Mouse (Mus musculus) R1 (cell line): ENCODE measurements at regions not wholly inside any gene's neighbourhood (a gene's known extent, or its start where the extent isn't known, plus 50 kb on each side); places are given as distances from the start of the nearest gene placed in this dataset.
A peak's percentile ranks its signal among the peaks of the same experiment; 100 is the strongest.

Source experiments
- DNase-seq: peaks from one replicate; pipeline ENCODE4 v3.0.0-alpha.2; 2018; ENCODE audit warnings: low read depth, low spot score

DNA sequence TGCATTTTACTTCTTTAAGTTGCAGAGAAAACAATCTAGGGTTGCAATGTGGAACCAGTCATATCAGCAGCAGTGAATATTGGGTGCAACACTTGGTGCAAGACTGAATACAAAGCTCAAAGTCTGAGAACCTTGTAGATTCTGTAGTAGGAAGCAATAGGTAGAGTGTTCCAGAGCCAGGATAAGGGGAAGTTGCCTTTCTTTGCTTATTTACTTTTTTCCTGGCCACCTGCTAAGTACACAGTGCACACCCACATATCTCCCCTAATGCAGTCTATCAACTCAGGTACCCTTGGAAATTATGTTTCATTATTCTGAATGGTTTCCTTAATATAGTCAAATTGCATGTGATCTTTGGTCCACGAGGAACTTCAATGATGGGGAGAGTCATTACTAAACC, 464.9 kb downstream of the Inhba start:
- DNase-seq, result no peak

DNA sequence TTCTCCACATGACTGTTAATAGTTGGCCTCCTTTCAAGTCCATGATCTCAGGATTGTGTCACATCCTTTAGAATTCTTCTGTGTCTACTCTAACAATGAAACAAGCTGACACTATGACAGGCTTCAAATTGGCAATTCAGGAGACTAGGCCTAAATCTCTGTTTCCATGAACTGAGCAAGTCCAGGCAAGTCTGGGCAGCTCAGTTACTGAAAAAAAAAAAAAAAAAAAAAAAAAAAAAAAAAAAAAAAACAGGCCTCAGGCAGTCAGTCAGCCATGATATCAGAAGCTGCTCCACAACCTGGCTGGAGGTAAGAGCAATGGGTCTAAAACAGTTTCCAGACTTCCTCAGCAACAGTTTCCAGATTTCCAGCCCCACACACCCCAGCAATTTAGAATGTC, 475.6 kb downstream of the Inhba start:
- DNase-seq, result no peak

DNA sequence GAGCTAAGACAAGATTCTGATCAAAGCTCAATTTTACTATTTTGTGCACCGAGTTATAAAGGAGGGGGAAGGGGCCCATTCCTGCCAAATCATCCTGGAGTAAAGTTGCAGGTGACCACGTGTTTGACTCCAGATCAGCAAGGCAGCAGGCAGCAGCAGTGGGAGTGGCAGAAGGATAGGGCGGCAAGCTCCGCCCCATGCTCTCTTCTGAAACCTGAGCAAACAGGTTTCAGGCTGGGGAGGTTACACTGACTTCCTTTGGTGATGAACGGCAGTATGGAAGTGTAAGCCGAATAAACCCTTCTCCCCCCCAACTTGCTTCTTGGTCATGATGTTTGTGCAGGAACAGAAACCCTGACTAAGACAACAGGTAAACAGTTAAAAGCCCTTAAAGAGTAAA, 479.0 kb downstream of the Inhba start:
- DNase-seq, result peak; percentile 48

DNA sequence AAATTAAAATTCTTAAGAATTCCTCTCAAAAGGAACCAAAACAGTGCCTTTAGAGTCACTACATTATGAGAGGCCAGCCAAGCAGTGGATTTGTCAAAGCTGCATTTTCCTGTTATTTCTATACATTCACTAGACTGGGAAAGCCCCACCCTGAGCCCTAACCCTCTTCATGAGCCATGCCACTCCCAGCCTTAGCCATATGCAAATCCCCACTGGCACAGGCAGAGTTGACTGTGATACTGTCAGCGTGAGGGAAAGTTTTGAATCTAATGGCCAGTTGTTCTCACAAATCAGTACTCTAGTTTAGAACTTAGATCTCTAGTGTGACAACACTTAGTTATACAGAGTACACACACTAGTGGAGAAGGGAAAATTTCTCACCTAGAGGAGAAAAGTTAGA, 486.4 kb downstream of the Inhba start:
- no peak for DNase-seq

DNA sequence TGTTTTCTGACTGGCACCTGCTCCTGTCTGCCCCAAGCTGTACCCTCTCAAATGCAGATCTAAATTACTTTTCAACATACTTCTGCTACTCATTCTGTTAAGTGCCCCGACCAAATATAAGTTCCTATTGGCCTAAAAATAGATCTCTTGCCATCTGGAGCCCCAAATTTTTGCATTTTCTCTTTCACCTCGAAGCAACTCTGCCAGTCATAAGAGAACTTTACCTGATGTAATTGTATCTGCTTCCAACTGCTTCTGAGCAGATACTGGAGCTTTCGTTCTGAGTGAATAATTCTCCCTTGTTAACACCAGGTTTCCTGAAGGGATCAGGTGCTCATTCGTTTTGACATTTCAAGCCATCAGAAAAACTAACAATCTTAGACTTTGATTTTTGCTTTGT, 501.2 kb downstream of the Inhba start:
- no peak for DNase-seq

DNA sequence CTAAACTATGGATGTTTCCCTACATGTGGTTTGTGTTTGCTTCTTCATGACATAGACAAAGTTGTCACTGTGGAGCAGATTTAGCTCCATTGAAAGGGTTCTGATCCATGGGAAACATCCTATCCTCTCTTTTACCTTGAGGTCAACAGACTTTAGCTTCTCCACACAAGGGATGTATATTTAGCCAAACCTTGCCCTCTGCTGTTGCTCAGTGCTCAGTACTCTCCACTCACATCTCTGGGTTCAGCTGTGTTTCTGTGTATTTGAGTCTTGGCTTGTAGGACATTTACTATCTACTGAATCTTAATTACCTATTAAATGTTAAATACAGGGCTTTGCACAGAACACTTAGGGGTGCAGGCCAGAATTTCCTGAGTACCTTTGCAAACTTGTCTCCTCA, 503.5 kb downstream of the Inhba start:
- DNase-seq, result no peak

DNA sequence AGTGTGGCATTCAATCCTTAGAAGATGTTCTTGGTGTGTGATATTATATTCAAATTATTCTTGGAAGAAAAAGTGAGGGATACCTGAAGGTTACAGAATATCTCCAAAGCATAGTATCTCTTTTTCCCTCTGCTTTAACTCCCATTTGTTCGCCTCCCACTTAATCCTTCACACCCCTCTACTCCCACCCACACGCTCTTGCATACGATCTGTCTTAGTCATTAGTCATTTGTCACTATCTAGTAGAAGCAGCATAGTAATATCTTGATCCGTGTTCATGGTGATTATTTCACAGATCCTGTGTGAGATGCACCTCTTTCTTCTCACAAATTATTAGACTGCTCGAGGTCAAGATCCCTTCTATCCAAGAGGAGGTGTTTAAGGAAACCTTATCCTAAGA, 517.4 kb downstream of the Inhba start:
- DNase-seq, result no peak

DNA sequence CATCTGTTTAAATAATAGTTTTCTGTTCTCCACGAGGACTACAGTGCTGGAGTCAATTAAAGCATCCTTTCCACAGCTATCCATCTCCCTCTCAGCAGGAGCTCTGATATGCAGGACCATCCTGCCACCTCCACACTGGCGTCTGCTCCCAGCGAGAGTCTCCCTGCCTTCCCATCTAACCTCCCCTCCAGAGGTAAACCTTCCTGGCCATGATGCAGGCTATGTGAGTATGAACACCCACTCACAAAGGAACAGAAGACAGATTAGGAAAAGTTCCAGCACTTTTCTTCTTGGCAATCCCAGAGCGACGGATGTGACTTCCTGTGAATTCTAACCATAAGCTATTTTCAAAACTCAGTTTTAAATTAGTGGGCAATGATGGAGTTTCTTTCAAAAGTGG, 532.1 kb downstream of the Inhba start:
- DNase-seq, result no peak

DNA sequence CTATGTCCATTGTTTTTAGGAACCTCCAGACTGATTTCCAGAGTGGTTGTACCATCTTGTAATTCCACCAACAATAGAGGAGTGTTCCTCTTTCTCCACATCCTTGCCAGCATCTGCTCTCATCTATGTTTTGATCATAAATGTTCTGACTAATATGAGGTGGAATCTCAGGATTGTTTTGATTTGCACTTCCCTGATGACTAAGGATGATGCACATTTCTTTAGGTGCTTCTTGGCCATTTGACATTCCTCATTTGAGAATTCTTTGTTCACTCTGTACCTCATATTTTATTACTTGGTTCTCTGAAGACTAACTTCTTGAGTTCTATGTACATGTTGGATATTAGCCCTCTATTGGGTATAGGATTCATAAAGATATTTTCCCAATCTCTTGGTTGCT, 538.4 kb downstream of the Inhba start:
- no peak for DNase-seq

DNA sequence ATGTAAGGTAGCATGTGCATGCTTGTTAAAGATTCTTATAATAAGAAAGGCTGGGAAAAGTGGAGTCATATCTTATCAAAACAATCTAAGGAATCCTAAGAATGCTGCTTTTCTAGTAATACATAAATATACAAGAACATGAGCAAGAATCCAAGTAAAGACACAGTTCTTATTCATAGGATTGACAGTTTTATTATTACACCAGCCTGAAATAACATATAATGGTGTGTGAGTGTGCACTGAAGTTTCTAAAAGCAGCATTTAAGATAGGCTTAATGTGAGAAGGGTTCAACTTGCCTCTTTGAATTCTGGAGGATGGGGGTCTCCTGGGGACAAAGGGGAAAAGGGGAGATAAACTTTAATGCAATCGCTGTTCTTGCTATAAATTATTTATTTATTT, 553.3 kb downstream of the Inhba start:
- no peak for DNase-seq

DNA sequence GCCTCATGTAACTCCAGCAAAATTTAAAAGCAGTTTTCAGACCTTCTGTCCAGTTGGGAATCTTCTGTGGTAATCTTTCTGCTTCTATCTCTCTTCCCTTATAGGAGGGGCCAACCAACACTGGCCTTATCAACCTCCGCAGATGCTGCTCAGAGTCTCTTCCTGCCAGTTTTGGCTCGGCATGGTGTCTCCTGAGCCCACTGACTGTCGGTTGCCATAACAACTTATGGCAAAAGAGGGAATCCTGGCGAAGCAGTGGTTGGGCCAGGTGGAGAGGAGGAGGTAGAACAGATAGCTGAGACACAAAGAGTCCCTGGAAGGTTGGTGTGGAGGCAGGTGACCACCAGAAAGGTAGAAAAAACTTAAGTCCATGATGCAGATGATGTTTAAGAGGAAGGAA, 562.4 kb downstream of the Inhba start:
- no peak for DNase-seq

DNA sequence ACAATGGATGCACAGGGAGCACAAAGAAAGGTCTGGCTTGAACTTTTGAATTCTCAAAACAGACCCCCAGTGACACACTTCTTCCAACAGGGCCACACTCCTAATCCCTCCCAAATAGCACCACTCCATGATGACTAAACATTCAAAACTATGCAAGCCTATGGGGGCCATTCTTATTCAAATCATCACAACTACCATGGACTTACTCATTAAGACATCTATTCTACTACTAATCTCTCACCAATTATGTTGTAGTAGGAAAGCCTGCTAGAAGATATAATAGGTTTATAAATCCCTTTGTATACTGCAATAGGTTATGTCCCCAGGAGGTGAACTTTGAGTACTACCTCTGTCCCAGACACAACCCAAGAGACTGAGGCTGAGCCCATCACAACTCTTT, 574.6 kb downstream of the Inhba start:
- peak; percentile 25 for DNase-seq

DNA sequence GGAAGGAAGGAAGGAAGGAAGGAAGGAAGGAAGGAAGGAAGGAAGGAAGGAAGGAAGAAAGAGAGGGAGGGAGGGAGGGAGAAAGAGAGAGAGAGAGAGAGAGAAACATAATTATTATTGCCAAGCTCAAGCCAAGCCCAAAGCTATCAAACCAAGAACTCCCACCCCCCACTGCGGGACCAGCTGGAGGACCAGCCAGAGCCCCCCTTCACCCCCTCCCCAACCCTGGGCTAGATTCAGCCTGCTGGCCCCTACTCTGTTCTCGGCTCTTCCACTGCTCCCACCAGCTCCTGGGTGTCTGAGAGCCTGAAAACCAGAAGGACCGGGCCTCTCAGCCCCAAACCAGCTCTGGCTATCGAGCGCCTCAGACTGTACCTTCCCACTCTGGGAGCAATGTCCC, 608.1 kb downstream of the Inhba start:
- DNase-seq, result no peak

DNA sequence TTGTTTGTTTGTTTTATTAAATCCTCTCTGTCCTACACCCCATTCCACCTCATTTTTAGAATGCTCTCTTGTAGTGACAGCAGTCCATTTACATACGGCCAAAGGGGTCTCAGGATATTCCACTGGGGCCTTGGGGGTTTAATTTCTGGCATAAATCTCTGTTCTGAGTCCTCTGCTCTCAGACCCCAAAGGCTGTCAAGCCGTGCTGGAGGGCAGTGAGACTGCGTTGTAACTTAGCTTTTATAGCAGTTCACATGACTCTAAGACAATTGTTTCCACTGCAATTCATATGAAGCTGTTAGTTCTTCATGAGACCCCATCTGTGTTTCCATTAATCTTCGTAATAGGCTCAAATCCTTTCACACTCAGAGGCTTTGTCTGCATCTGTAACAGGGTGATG, 614.9 kb downstream of the Inhba start:
- DNase-seq, result no peak

DNA sequence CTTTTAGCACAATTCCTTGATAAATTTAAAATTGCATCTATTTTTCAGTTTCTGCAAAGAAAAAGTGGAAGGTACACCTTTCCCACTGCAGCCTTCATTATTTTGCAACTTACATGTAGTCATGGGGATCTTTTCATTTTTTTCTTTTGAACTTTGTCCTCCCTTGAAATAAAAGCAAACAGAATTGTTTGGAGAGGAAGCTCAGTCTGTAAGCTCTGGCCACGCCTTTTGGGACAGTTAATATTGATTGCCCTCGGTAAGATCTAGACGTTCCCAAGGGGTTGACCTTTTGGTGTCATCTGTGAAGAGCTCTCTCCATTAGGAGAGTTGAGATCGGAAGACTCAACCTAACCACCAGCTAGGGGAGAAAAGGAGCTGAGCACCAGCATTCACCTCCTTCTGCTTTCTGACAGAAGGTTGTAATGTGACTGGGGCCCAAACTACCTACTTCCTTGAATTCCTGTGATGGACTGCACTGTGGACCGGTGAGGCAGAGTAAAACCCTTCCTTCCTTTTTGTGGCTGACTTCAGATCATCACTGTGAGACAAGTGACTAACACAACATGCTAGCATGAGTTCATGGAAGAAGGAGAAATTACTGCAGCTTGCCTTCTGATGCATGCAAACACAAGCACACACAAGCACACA, 621.9 kb downstream of the Inhba start:
- no peak for DNase-seq

DNA sequence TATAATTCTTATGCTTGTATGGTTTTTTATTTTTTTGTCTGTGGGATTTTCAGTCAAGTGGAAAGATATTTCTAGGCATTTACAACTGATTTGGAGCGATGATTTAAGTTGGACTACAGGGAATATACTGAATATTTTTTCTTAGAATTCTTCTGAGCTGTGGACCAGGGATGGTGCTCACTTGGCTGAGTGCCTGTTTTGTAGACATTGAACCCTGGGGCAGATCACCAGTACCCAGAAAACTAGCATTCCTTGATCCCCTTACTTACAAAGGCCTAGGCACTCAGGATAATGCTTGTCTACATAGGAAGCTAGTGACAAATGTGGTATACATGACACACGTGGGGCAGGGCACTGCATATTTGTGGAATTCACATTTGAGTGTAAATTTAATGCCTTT, 624.6 kb downstream of the Inhba start:
- DNase-seq, result no peak

DNA sequence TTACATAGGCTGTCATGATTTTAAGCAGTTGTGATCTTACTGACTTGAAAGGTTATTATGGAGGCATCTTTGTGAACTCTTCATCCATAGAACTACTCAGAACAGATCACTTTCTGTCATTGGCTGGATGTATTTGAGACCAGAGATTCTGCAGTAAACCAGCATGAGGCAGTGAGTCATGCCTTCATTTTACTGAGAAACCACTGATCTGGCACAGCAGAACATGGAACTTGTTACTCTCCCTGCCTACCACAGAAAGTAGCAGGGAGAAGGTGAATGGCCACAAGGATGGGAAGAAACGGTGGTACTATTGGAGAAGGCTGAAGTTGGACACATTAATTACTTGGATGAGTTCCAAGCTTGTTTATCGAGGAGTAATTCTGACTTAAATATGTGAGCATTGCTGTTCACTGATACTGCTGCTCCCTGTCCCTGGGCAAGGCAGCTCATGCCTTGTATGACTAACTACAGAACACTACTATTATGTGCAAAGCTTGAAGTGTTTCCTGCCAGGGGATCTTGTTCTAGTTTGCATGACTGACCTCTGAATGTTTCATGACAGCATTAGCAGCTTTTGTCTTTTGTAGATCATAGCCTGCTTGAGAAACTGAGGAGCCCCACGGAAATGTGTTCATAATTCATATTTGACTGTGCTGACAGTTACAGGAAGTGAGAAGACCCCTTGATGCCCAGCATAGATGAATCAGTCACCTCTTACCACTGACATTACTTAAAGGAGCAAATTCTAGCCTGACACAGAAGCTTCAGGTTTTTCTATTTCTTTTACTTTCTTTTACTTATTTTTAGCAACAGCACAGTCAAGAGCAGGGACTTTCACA, 630.2 kb downstream of the Inhba start:
- DNase-seq, result no peak

DNA sequence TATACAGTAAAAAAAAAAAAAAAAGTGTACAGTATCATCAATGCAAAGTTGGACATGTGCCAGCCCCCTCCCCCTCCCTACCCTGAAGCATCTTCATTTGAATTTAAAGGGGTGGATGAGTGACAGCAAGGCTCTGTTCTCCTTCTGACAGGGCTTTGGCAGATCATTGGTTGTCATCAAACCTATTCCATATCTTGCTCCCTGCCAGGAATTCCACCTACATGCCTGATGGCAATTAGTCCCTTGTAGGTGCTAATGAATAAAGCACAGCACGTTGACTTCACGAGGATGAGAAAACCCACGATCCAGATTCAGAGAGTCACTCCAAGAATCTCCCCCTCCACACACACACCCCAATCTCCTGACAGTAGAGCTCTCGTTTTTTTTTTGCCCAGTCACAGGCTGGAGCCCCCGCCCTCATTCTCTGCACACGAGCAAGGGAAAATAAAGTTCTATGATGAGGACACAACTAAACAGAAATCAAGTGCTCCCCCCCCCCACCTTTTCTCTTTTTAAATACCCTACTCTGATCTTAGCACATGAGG, 630.9 kb downstream of the Inhba start:
- DNase-seq, result no peak

DNA sequence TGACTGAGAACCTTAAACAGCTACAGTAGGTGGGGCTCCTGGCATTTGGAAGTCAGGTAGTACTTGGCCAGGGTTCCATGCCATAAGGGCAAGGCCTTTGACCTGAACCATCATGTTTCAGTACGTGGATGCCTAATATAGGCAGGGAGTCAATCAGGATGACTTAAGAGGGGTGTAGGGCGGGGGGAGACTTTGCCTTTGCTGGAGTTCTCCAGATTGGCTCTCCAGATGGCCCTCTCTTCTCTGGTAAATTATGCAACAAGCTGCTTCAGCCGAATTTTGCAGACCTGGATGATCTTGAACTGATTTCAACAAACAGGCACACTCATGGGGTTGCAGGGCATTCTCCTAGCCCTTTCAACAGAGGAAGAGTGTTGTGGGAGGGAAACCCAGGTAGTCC, 633.7 kb downstream of the Inhba start:
- DNase-seq, result no peak

DNA sequence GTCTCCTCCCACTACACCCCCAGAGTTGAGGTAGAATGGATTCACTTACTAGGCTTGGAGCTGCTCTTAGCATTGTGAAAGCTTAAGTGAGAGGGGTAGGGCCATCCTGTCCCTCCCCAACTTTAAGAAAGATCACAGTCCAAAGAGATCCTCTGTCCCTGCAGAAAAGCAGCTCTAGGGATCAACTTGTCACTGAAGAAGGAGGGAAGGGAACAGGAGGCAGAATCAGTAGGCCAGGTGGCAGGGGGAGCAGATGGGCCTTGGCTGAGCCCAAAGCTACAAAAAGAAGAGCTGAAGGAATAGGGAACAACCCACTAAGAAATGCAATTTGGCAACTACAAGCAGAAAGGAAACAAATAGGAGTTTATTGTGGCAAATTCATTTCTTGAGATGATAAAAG, 634.4 kb downstream of the Inhba start:
- DNase-seq, result no peak

DNA sequence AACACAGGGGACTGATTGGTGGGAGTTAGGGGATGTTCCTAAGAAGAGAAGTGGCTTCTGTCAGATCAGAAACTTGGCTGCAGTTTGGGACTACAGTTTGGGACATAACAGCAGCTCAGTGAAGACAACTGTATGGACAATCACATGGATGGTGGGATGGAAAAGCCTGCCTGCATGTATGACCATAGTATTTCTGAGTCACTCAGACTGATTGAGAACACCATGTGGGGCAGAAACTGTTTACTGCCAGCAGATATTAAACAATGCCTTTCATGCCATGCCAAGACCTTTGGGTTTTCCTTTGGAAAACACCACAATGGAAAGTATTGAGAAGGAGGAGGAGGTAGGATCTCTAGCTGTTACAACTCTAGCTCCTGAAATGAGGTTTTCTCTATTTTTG, 635.0 kb downstream of the Inhba start:
- no peak for DNase-seq

DNA sequence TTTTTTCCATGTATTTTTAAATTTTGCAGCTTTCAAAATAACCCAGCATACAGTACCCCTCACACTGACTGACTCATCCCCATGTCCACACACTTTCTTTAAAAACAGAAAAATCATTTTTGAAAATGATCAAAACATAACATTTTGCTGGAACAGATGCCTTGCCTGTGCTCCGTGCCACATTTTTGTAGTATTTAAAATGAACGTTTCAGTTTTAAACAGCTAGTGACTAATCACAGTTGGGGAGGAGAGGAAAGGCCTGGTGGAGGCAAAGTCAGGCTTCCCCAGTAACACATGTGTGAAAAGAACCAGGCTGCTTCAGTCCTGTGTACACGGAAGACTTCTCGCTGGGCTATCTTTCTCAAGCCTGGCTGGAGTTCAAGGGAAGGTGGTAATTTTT, 644.5 kb downstream of the Inhba start:
- DNase-seq, result no peak

DNA sequence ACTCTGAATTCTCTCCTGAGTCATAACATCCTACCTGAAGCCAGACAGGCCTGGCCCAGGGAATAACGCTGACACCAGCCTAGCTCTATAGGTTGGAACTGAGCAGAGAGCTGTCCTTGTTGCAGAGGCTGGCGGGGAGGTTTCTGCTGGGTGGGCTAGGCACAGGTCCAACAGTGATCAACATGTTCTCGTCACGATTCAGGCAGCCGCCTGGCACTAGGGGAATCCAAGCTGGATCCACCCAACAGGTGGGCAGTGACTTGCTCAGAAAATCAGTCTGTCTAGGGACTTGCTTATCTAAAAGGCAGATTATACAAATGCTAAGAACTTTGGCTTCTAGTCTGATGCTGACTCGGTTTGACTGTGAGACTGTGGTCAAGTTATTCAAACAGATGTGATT, 648.2 kb downstream of the Inhba start:
- DNase-seq, result no peak
